Mouse (Mus musculus) retina, embryonic 14.5 days (tissue): ENCODE results near the gene Cald1.

Experiments used
- DNase-seq: peaks from one replicate; pipeline ENCODE4 v3.0.0-alpha.2; 2015; ENCODE audit warnings: low spot score

Gene Cald1

DNA sequence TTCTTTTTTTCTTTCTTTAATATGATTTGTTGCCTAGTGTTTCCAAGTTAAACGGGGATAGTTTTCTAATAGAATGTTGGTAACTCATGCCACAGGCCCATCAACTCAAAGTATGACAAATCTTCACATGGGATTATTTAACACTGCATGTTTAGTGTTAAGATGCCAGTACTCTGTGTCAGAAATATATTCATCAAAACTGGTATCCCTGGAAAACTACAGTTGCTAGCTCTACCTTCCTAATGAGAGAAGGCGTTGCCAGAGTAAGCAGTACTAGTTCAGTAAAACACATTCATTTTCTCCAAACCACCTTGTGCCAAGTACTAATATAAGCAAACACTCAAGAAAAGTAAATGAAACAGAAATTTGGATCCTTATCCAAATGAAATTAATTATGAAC is 171.7 kb downstream of the Cald1 start:
- DNase-seq = no peak

- no peak for DNase-seq
Observed at GRCm38 (mm10) chr6:34770491-34770890, 172.2 kb downstream of the Cald1 start.

DNA sequence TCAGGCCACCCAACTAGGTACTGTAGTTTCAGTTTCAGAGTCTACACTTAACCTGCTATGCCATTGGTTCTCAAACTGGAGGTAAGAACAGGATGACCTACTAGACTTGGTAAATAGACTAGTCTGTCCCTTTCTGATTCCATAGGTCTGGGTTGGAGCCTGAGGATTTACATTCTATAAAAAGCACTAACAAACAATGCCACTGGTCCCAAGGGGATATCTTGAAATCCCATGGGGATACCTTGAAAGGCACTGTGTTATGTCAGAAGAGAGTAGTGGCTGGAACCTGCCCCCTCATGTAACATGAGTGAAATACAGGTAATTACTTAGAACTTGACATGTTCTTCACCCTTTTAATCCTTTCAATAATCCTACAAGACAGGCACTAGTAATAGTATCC is 178.1 kb downstream of the Cald1 start:
- no peak for DNase-seq

- DNase-seq = no peak
Observed at GRCm38 (mm10) chr6:34777094-34777493, 178.8 kb downstream of the Cald1 start.

DNA sequence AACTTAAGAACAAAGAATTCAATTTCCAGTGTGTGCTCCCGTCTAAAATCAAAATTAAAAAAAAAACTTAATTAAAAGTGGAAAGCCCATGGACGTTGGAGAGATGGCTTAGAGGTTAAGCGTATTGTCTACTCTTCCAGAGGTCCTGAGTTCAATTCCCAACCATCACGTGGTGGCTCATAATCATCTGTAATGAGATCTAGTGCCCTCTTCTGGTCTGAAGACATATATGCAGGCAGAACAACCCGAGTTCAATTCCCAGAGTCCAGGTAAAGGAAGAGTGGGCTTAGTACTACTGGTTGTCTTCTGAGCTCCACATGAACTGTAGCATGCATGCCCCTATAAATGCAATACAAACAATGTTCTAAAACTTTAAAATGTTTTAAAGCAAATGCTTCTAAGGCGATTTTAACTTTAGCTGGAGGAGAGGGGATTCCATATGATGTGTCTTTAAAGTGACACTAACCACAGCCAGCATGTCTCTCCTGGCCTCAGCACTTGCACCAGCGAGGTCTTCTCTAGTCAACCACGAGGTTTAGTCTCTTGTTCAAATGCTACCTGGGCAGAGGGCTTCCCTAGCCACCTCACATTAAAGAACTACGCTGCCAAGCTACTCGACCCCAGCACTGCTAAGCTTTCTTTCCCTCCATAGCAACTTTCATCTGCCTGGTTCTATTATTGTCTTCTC is 179.8 kb downstream of the Cald1 start:
- DNase-seq = no peak

DNA sequence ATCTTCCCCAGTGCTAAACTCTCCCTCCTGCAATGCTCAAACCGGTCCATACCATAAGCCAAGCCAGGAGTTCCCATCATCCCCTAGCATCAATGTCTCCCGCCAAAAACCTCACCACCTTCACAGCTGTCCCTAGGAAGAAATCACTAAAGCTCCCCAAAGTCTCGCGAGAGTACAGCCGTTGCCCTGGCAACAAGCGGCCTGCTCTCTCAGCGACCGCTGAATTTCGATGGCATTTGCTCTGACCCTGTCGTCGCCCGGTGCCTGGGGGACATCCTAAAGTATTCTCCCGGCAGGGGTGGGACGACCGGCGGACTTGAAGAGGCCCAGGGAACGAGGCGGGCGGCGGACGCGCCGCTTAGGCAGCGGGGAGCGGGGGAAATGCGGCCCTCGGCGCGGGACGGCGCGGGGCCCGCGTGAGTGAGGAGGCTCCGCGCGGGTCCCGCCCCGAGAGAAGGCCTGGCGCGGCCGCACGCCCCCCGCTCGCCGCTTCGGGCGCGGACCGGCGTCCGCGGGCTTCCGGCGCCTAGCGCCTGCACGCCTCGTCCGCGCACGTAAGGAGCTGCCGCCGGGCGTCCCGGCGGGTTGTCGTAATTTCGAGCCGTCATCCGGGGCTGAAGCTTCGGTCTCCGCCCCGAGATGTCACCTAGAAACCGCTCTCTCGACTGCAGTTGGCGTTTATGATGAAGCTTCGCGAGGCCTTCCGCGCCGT is 182.1 kb downstream of the Cald1 start, which contains the start of gene Agbl3:
Agbl3 (plus strand) TSS at position 202 of the 712 bp plus-strand sequence.
- peak; percentile 97 for DNase-seq

GRCm38 (mm10) chr6:34780943-34781289 is 182.6 kb downstream of the Cald1 start:
- DNase-seq = no peak

GRCm38 (mm10) chr6:34782493-34782892 is 184.2 kb downstream of the Cald1 start:
- DNase-seq = no peak

- no peak for DNase-seq
Observed at GRCm38 (mm10) chr6:34796881-34797280, 198.6 kb downstream of the Cald1 start.

GRCm38 (mm10) chr6:34797887-34798286 is 199.6 kb downstream of the Cald1 start:
- no peak for DNase-seq

GRCm38 (mm10) chr6:34805582-34805981 is 207.3 kb downstream of the Cald1 start:
- no peak for DNase-seq

DNA sequence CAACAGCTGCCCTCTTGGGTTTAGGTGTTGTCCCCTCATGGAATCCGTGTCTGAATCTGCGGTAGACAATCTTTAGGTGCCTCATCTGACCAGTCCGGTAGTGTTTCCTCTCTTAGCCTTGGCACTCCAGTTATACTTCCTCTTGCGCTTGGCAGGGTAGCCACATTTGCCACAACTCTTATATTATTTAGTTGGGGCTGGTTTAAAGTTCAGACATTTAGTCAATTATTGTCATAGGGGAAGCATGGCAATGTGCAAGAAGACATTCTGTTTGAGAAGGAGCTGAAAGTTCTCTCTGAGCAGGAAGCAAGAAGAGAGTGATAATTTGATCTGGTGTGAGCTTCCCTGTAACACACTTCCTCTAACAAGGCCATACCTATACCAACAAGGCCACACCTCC is 212.4 kb downstream of the Cald1 start:
- no peak for DNase-seq

DNA sequence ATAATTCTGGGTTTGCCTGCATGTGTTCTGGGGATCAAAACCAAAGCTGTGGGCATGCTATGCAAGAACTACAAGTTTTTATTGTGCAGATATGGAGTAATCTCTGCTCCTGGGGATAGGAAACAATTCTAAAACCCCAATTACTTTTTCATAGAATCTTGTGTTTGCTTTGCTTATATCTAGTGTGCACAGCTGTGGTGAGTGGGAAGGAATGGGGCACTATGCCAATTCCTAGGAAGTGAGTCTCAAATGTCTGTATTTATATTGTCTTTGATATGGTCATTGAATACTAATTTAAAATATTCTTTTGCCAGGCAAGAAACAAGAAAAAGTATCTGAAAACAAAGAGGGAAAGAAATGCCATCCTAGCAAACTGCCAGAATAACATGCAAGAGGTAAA is 226.1 kb downstream of the Cald1 start:
- no peak for DNase-seq
